Mouse (Mus musculus): ENCODE results near the gene Hnf4a.
A peak's percentile ranks its signal among the peaks of the same experiment; 100 is the strongest.

GRCm38 (mm10) chr2:163531917-163532316, 25.3 kb downstream of the Hnf4a start:
- TF ChIP-seq POLR2AphosphoS2 (IDR thresholded peaks at IDR 0.05; ENCODE audit: low read length) (no peak), TAL1 (IDR thresholded peaks at IDR 0.05; ENCODE audit: low read length) (no peak), CHD2 (IDR thresholded peaks at IDR 0.05; ENCODE audit: low read length) (no peak), HCFC1 (IDR thresholded peaks at IDR 0.05; ENCODE audit: low read depth, low read length) (no peak), MXI1 (IDR thresholded peaks at IDR 0.05; ENCODE audit: low read depth, low read length) (no peak), NELFE (IDR thresholded peaks at IDR 0.05; ENCODE audit: low read depth, low read length) (no peak), EP300 (IDR thresholded peaks at IDR 0.05; ENCODE audit: low read depth in 1 of 2, low read length in 2 of 2) (no peak), CTCF (IDR thresholded peaks at IDR 0.05 in 2 of 3, conservative IDR thresholded peaks at IDR 0.05 in 1 of 3; ENCODE audit: control insufficient read depth in 1 of 3, insufficient read depth in 1 of 3, low read depth in 2 of 3, low read length in 3 of 3, poor library complexity in 1 of 3, severe bottlenecking in 1 of 3) (peak; percentile 94 to 96 (median 95)), GATA1 (IDR thresholded peaks at IDR 0.05; ENCODE audit: low read depth, low read length) (no peak)

Measured in MEL (cell line).